Mouse (Mus musculus): Measurements from ENCODE around the gene Wdr46.
A peak's percentile ranks its signal among the peaks of the same experiment; 100 is the strongest.
"Not testable (repeated sequence)": the region's sequence is repeated elsewhere in the genome, so short reads cannot be mapped to it uniquely, and the experiment has no call there.

Wdr46 gene

DNA sequence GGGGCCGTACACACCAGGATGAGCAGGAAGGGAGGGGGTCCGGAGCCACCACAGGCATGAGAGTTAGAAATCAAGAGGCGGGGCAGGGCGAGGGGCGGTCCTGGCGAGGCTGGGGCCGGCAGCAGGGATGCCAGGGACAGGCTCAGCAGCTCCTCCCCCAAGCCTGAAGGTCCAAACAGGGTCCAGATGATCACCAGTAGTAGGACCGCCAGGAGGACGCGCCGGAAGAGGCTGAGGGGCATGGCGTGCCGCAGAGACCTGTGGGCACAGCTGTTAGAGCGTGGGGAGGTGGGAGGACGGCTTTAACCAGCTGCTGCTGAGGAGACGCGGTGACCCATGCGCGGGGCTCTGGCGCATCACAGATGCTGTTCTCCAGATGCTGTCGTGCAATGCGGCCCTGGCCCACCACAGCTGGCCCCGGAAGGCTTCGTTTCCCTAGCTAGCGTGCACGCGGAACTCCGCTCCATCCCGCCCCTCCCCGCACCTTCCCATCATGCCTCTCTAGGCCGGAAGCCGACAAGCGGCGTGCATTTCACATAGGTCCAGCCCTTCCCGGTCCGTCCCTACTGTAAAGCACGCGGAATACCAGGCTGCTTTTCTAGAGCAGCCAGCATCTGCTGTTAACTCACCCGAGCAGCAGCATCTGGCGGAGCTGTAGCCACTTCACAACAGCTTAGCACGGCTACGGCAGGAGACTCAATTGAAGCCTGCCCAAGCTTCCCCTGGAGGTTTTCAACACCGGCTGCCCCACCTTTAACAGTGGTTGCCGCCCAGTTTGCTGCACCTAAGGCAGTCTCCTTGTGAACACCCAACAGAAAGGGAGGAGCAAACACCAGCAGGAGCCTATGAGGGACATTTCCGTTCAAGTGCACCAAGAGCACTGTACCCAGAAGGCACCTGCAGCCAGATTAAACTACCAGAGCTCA lies 10.8 kb downstream of the Wdr46 start, which contains the start of gene B3galt4:
Gene B3galt4 (minus strand): TSS at position 468 of the 926 bp plus-strand sequence.
- ATAC-seq (ENCODE audit: low TSS enrichment) = peak; percentile 62

DNA sequence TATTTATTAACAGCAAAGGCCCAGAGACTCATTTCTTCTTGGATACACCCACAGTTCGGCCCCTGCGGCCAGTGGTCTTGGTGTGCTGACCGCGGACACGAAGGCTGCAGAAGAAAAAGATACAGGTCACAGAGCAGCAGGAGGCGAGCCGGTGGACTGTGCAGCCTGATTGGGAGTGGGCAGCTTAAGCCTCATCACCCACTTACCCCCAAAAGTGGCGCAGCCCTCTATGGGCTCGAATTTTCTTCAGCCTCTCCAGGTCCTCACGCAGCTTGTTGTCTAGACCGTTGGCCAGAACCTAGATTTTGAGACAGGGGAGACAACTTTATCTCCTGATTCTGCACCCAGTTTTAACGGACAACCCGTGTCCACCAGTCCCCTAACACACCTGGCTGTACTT lies 11.6 kb downstream of the Wdr46 start:
- not testable (repeated sequence) for ATAC-seq (ENCODE audit: low TSS enrichment)

DNA sequence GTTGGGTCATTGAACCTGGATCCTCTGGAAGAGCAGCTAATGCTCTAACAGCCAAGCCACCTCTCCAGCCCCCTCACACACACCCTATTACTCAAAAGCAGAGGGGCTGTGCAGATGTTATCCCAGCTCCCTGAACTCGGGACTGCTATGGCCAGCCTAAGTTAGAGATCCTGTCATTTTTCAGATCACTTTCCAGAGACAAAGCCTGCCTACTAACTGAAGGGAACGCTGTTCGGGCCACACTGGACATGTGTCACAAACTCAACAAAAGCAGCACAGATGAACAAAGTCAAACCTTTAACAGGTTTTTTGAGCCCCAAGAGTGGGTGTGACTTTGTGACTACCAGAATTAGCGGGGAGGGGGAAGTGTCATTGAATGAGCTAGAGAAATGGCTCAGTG lies 12.4 kb downstream of the Wdr46 start:
- ATAC-seq (ENCODE audit: low TSS enrichment) = no peak

DNA sequence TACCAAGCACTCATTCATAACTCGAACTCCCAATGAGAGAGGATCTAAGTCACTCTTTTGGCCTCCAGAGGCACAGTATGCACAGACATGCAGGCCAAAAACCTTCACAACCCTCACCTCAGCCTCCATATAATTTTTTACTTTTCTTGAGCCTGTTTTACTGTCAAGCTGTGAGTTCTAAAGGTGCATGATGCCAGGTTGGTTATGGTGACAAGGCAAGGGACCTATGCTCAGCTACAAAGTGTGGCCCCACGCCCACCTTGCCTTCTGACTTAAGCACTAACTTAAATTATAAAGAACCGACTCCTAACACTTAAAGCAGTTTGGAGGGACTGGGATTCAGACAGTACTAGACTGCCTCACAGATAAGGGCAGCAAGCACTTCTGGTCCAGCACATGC lies 12.8 kb downstream of the Wdr46 start:
- no peak for ATAC-seq (ENCODE audit: low TSS enrichment)

DNA sequence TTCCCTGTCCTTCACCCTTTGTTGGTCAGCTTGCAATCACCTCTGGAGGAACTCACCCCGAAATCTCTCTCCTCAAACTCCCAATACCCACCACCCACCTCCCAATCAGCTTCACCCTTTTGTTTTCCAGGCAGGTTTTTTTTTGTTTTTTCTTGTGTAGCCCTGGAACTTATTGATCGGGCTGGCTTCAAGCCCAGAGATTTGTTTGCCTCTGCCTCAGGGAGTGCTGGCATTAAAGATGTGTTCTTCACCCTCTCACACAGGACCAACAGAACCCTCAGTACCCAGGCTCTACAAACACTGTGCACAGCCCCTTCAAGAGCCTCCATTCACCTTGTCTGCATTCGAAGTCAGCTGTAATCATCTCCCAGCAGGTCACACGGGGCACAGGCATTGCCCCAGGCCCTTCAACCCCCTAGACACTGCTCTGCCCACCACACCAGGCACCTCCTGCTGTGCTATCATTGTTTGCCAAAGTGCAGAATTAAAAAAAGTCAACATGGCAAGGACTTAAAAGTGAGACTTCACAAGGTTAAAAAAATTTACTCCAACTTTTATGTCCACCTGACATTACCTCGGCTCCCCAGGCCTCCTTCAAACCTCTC lies 13.6 kb downstream of the Wdr46 start:
- no peak for ATAC-seq (ENCODE audit: low TSS enrichment)

DNA sequence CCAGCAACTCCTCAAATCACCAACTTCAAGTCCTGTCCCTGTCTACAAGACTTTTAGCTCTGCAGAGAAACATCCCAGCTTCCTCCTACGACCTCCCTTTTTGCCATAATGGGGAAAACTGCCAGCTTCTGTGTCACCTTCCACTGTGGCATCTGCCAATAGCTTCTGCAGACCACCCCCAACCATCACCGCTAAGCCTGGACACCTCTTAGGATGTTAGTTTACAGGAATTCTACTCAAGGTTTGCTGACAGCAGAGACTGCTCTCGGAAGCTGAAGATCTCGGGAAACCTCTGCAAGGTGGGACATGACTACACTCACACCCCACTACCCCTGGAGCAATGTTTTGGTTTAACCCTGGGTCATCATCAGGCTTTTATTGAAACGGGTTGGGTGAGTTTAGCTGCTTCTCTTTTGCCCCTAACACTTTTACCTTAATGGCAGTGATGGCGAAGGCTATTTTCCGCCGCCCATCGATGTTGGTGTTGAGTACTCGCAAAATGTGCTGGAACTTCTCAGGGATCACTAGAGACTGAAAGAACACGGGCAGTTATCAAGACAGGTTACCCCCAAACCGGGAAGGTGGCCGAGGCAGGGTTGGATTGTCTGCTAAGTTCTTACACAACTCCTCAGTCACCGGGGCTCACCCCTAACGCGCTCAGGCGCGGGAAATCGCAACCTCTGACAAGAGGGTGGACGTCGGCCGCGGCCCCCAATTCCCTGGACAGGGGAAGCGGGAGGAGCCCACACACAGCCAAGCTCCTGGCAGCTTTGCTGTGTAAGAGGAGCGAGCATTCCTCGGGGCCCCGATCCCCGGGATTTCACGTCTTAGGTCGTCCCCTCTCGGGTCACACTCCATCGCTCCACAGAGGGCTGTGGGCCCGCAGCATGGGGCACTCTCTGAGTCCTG lies 14.4 kb downstream of the Wdr46 start:
- peak; percentile 8; the same call in 1 of the 2 replicates for ATAC-seq (ENCODE audit: low TSS enrichment)

DNA sequence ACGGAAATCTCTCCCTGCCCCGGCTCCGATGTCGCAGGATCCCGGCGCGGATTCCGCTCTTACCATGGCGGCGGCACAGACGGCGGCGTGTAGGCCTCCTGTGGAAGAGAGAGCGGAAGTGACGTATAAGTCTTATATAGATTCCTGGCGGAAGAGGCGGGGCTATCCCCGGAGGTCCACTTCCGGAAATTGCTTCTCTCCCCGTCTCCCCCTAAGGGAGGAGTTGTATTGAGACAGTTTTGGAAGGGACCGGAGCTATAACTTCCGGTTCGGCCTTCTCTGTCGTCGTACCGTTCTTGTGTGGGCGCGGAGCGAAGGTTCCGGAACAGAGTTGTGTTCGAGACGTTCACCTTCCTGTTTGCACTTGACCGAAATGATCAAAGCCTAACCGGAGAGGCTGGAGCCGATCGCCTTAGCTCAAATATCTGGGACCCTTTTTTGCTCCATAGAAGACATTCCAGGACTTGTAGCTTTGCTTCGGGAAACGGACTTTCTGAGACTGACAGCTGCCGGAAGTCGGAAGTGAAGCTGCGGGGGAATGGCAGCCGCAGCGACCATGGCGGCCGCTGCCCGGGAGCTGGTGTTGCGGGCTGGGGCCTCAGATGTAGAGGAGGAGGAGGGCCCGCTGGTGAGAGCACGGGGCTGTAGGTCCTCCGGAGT lies 15.2 kb downstream of the Wdr46 start, which contains the start of the genes Vps52 and Rps18:
Gene Vps52 (plus strand): TSS at position 258 of the 660 bp plus-strand sequence.
Gene Rps18 (minus strand): TSS at position 447 of the 660 bp plus-strand sequence.
- peak; percentile 85 for ATAC-seq (ENCODE audit: low TSS enrichment)

DNA sequence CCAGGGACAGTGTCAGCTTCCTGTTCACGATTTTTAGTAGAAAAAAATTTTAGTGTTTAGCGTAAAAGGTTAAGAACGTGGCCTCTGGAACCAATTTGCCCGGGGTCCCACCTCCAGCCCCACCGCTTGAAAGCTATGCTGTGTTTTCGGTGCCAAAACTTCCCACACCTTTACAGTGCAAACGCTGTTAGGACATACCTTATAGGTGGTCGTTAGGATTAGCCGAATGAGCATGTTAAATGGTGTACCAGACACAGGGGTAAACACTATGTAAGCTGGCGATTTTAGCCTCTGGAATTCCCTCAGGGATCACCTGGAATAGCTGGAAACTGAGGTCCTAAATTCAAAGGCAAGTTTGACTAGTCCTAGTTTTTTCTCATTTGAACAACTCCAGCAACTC lies 15.9 kb downstream of the Wdr46 start:
- no peak for ATAC-seq (ENCODE audit: low TSS enrichment)

DNA sequence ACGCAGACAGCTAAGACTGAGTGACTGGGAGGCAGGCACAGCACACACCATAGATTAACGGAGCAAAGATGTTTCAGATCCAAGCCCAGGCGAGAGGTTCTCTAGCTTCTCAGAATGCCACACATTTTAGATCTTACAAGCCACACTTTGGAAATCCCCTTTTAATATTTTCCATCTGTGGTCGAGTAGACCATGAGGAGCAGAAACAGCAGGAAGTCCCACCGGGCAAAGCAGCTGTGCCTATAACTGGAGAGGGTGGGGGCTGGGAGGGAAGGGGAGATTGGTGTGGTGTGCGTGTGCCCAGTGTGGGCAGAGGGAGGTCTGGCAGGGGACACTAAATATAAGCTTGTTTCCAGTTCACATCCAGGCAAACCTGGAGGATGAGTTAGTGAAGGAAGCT lies 17.0 kb downstream of the Wdr46 start:
- no peak for ATAC-seq (ENCODE audit: low TSS enrichment)

DNA sequence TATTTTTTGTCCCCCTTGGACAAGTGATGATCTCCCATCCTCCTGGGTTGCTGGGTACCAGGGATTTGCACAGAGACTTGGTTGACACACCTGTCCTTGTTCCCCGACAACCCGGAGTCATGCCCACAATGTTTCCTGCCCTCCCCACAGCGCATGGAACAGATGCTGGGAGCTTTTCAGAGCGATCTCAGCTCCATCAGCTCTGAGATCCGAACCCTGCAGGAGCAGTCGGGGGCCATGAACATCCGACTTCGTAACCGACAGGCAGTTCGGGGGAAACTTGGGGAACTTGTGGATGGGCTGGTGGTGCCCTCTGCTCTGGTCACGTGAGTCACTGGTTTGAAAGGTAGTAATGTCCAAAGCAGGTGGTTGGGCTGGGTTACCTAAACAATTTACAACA lies 18.0 kb downstream of the Wdr46 start:
- ATAC-seq (ENCODE audit: low TSS enrichment) = no peak

DNA sequence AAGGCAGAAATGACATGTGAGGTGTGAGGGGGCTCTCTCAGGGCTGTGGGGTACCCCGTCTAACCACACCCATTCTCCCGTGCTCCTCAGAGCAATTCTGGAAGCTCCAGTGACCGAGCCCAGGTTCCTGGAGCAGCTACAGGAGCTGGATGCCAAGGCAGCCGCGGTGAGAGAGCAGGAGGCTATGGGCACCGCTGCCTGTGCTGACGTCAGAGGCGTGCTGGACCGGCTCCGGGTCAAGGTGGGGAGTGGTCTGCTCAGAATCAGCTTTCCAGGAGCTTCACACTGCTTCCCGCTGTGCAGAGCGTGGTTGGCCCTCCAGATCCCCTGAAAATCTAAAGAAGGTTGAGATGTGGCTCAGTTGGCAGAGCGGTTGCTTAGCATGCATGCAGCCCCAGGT lies 18.7 kb downstream of the Wdr46 start:
- no peak for ATAC-seq (ENCODE audit: low TSS enrichment)

DNA sequence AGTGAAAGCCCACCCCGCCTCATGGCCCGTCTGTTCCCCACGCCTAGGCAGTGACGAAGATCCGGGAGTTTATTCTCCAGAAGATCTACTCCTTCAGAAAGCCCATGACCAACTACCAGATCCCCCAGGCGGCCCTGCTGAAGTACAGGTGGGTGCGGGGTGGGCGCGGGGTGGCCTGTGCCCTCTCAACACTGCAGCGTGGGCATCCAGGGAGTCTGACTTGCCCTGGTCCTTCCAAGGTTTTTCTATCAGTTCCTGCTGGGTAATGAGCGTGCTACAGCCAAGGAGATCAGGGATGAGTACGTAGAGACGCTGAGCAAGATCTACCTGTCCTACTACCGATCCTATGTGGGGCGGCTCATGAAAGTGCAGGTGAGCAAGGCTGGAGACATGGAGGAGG lies 19.5 kb downstream of the Wdr46 start:
- no peak for ATAC-seq (ENCODE audit: low TSS enrichment)

DNA sequence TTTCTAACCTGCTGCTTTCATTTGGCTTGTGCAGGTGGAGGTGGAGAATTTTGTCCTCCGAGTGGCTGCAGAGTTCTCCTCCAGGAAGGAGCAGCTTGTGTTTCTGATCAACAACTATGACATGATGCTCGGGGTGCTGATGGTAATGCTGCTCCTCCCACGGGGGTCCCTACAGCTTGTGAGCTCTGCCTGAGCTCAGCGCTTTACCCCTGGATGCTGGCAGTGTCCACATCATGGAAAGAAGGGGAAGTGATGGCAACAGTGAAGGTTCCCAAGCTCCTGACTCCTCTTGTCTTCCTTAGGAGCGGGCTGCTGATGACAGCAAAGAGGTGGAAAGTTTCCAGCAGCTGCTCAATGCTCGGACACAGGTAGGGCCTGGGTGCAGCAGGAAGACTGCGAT lies 22.4 kb downstream of the Wdr46 start:
- no peak for ATAC-seq (ENCODE audit: low TSS enrichment)

DNA sequence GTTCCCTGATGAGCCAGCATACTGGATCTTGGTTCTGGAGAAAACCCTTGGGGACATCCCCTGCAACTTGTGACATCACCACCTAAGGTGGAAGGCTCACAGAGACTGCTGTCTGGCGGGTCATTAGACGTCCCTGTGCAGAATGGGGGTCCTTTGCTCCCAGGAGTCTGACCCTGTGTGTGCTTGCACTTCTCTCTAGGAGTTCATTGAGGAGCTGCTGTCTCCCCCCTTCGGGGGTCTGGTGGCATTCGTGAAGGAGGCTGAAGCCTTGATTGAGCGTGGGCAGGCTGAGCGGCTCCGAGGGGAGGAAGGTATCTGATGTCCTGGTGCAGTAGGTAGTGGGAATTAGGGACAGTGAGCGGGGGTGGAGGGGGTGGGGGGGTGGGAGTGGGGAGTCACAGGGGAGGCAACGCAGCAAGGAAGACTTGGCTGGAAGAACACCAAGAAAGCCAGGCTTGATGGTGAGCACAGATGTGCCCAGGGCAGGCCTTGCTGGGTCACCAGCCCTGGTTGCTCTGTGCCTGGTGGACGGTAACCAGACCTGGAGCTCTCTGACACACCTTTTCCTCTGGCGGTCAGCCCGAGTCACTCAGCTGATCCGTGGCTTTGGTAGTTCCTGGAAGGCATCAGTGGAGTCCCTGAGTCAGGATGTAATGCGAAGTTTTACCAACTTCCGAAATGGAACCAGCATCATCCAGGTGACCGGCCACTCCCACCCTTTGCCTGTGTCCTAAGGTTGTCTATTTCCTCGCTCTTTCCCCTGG lies 24.8 kb downstream of the Wdr46 start:
- ATAC-seq (ENCODE audit: low TSS enrichment) = no peak

DNA sequence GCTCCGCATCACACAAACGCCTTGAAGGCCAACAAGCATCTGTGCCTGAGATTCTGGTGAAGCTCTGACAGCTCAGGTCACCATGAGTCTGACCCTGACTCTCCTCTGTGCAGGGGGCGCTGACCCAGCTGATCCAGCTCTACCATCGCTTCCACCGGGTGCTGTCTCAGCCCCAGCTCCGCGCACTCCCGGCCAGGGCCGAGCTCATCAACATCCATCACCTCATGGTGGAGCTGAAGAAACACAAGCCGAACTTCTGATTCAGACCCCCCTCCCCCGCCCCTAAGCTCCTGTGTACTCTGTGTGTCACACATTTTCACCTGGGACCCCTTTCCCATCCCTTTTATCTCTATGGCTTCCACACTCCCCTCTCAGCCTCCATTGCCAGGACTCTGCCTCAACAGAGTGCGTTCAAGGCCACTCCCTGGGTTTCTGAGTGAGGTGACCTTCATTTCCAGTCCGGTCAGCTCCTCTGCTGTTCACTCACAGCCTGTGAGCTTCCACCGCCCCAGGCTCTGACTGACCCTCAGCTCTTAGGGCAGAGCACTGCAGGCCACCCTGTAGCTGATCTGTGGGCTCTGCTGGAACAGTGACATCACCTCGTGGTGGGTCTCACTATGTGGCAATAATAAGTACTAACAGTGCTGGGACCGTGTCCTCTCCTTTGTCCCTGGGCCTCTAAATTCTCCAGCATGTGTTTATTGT lies 25.5 kb downstream of the Wdr46 start:
- ATAC-seq (ENCODE audit: low TSS enrichment) = no peak

DNA sequence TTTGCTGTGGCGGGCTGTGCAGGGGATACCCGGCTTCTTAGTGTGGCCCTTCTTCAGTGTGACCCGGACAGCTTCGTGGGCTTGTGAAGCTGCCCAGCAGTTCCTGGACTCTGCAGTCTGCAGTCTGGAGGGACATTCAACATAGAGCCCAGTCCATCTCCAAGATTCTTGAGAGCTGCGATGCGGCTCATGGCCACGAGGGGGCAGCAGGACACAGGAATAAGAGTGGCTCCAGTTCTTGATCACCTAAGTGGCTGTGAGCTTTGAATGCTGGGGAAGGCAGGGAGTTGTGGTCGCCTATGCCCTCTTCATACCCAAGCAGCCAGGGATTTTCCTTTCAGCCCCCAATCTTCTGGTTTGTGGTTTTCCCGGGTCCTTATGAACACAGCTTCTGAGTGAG lies 28.0 kb downstream of the Wdr46 start:
- ATAC-seq (ENCODE audit: low TSS enrichment) = peak; percentile 69

DNA sequence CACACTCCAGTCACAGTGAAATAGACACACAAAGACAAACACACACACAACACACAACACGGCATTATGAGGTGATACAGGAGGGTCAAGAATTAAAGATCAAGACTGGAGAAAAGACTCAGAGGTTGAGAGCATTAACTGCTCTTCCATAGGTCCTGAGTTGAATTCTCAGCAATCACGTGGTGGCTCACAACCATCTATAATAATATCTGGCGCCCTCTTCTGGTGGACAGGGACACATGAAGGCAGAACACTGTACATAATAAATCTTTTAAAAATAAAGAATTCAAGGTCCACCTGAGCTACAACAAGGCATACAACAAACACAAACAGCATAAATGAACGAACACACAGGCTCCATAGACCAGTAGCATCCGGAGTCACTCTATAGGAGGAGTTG lies 28.5 kb downstream of the Wdr46 start:
- ATAC-seq (ENCODE audit: low TSS enrichment) = no peak; the same call in 1 of the 2 replicates

DNA sequence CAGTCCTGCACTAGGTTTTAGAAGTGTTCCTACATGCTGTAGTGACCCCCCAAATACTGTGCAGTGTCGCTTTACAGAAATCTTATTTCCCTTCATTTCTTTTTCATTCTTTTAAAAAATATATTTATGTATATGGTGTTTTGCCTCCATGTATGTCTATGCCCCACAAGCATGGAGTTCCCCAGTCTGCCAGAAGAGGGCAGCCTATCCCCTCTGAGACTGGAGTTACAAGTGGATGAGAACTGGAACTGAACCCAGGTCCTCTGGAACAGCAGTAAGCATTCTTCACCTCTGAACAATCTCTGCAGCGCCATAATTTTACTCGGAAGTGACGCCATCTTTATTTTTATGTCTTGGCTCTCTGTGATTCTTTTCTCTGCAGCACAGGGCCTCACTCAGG lies 28.9 kb downstream of the Wdr46 start:
- ATAC-seq (ENCODE audit: low TSS enrichment) = no peak

DNA sequence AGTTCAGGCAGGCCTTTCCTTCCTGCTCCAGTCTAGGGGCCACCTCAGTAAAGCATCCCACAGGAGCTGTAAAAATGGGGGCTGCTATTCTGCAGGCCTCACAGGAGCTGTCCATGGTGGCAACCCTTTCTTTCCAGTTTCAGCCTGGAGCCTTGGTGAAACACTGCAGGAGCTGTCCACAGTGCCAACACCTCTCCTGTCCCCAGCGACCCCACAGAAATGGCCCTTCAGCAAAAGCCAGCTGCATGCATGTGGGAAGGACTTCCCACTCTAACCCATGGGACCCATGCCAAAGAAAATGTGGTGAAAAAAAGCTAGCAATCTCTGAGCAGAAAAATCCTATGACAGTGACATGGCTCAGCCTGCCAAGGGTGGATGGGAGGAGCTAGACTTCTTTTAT lies 32.2 kb downstream of the Wdr46 start:
- no peak for ATAC-seq (ENCODE audit: low TSS enrichment)

DNA sequence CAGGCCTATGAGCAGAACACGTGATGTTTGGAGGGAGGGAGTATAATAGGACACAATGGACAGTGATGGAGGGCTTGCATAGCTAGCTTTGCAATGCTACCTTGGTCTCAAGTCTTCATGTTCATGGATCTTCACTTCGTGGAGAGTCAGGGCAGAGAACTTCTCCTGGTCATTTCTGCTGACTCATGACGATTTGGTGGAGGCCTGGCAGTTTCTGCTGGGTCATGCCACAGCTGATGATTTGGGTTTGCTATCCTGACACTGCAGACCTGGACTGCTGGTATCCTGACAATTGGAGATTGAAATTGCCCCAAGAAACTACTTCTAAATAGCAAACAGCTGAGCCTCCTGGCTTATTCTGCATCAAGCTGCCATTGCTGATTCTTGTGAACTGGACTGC lies 33.1 kb downstream of the Wdr46 start:
- ATAC-seq (ENCODE audit: low TSS enrichment) = no peak

Measured in frontal cortex, adult (tissue).